Mouse (Mus musculus) spleen, adult 2 months (tissue): ENCODE results near the gene Grhl1. TPM values are rescaled to one million over a fixed set of nuclear protein-coding genes. Genes with fewer than 3 reads are reported as not detected.
"Not testable (repeated sequence)": the region's sequence is repeated elsewhere in the genome, so short reads cannot be mapped to it uniquely, and the experiment has no call there.

Source experiments
- DNase-seq, 2 experiments: peaks; one replicate each; pipeline versions ENCODE4 v3.0.0 to v3.0.0-alpha.2; 2012 to 2021; ENCODE audit warnings: low spot score in 2 of 2, low read depth in 1 of 2
- H3K27ac ChIP-seq: fragments of 200-500 bp; 2 replicates; pipeline ENCODE4 v1.5.1; 2012; ENCODE audit warnings: low read length, inconsistent platforms; ENCODE audit not compliant: insufficient read depth
- H3K27me3 ChIP-seq: fragments of 200-500 bp; 2 replicates; pipeline ENCODE4 v1.6.1; 2012; ENCODE audit warnings: mild to moderate bottlenecking, moderate library complexity, low read length, inconsistent platforms; ENCODE audit not compliant: control insufficient read depth, insufficient read depth
- H3K36me3 ChIP-seq: fragments of 200-500 bp; 2 replicates; pipeline ENCODE4 v1.6.1; 2012; ENCODE audit warnings: mild to moderate bottlenecking, low read length, inconsistent platforms; ENCODE audit not compliant: control insufficient read depth, insufficient read depth
- H3K4me1 ChIP-seq: fragments of 200-500 bp; 2 replicates; pipeline ENCODE4 v1.6.1; 2011; ENCODE audit warnings: inconsistent platforms; ENCODE audit not compliant: control insufficient read depth, insufficient read depth, insufficient read length
- H3K4me3 ChIP-seq: fragments of 200-500 bp; 2 replicates; pipeline ENCODE4 v1.5.1; 2011; ENCODE audit warnings: mild to moderate bottlenecking, inconsistent platforms; ENCODE audit not compliant: insufficient read depth, insufficient read length; ENCODE audit errors: extremely low read depth
- CTCF ChIP-seq: fragments of 200-500 bp; IDR thresholded peaks from 2 replicates; pipeline ENCODE4 v1.5.1; 2011; ENCODE audit warnings: mild to moderate bottlenecking, inconsistent platforms; ENCODE audit not compliant: insufficient read depth, insufficient read length, insufficient replicate concordance; ENCODE audit errors: extremely low read depth
- POLR2A ChIP-seq: fragments of 200-500 bp; IDR thresholded peaks from 2 replicates; pipeline ENCODE4 v1.6.1; 2011; ENCODE audit warnings: low read depth, low read length, inconsistent platforms
- WGBS: fragments of 180-500 bp; shearing (Covaris S2); methylation state at CpG from one replicate; pipeline ENCODE4 v1.1.7; 2018; 5-methylcytosine and 5-hydroxymethylcytosine counted together
- polyA plus RNA-seq: library from polyadenylated mRNA; depleted of rRNA; stranded (reverse); fragments of >200 nt; gene quantifications from 2 replicates; pipeline ENCODE4 v1.2.3, GENCODE M21; 2012; rRNA removed

The Grhl1 gene
- 0.28 and 0.35 TPM in 2 replicates for polyA plus RNA-seq

GRCm38 (mm10) chr12:24571523-24572392 lies at the start of gene Grhl1:
Grhl1 (plus strand) TSS chr12:24572283.
- Histone ChIP-seq H3K36me3 (no peaks in the 10 kb centered on the region), H3K27me3 (no peaks in the 10 kb centered on the region), H3K27ac (no peak within 1 kb of the TSS), H3K4me3 (peak within 1 kb of the TSS; percentile 71), H3K4me1 (peaks cover 4% of the 10 kb centered on the region; the same call in 1 of the 2 replicates)
- TF ChIP-seq POLR2A (no peak), CTCF (peak; percentile 19; the same call in 1 of the 2 replicates)
- 4% methylated on average over 57 of the region's 64 CpGs for WGBS
- DNase-seq, result peak; percentile 81 to 91

- not testable (repeated sequence) for H3K27ac ChIP-seq, H3K4me3 ChIP-seq, H3K4me1 ChIP-seq, H3K27me3 ChIP-seq, DNase-seq, H3K36me3 ChIP-seq
- 90% methylated on average over 7 of the region's 7 CpGs for WGBS
These were observed 47.0 kb upstream of the Grhl1 start for GRCm38 (mm10) chr12:24525065-24525464.

GRCm38 (mm10) chr12:24536390-24536789 lies 35.7 kb upstream of the Grhl1 start:
- H3K36me3 ChIP-seq, result peaks cover 6% of the 10 kb centered on the region
- no peaks in the 10 kb centered on the region for H3K4me1 ChIP-seq
- no peak for TF ChIP-seq CTCF
- no peak for TF ChIP-seq POLR2A
- H3K27ac ChIP-seq, result no peak overlapping the region
- WGBS, result 76% methylated on average over 5 of the region's 5 CpGs
- DNase-seq, result no peak
- no peak overlapping the region for H3K4me3 ChIP-seq
- no peaks in the 10 kb centered on the region for H3K27me3 ChIP-seq

GRCm38 (mm10) chr12:24537201-24537600 lies 34.9 kb upstream of the Grhl1 start:
- WGBS, result 83% methylated on average over 2 of the region's 2 CpGs
- Histone ChIP-seq H3K27me3 (no peaks in the 10 kb centered on the region), H3K4me3 (no peak overlapping the region), H3K4me1 (no peaks in the 10 kb centered on the region), H3K36me3 (peaks cover 3% of the 10 kb centered on the region), H3K27ac (no peak overlapping the region)
- TF ChIP-seq CTCF (no peak), POLR2A (no peak)
- no peak for DNase-seq

- Histone ChIP-seq H3K27me3 (no peaks in the 10 kb centered on the region), H3K27ac (no peak overlapping the region), H3K4me1 (no peaks in the 10 kb centered on the region), H3K4me3 (no peak overlapping the region), H3K36me3 (no peaks in the 10 kb centered on the region; the same call in 1 of the 2 replicates)
- no peak for TF ChIP-seq CTCF
- TF ChIP-seq POLR2A, result no peak
- no peak for DNase-seq
- WGBS, result 85% methylated on average over 4 of the region's 4 CpGs
These were observed 34.1 kb upstream of the Grhl1 start for GRCm38 (mm10) chr12:24537965-24538364.

DNA sequence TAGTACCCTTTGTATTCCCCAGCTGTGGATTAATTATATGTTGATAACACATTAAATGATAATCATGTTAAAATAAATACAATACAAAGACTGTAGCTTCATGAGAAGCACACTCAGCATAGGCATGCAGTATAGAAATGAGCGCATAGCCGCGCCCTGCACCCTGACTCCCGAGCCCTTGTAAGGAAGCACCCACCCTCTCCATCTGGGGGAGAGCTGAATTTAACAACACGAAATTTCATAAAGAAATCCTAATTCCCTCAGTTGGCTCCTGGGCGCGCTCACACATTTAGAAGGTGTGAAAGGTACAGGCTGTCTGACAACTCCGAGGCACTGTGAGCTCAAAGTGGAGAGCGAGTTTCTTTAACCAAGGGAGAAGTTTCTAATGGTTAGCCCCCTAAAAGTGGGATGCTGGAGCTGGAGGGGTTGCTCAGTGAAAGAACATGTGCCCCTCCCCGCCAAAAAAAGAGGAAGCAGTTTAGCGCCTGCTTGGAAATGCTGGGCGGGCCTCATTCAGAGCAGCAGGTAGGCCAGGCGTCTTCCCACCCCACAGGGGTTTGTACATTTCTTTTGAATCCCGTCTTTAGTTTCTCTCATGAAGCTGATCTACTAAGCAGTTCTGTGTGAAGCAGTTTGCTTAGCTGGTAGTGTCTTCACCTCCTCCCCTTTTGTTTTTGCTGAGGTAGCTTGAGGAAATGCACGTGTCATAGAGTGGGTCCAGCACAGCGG lies 30.5 kb upstream of the Grhl1 start:
- WGBS, result 84% methylated on average over 16 of the region's 16 CpGs
- Histone ChIP-seq H3K27ac (no peak overlapping the region), H3K4me1 (no peaks in the 10 kb centered on the region), H3K27me3 (no peaks in the 10 kb centered on the region), H3K4me3 (no peak overlapping the region), H3K36me3 (peaks cover 4% of the 10 kb centered on the region)
- TF ChIP-seq POLR2A (no peak), CTCF (no peak)
- no peak for DNase-seq
